Mouse (Mus musculus): ENCODE data around the gene 4931414P19Rik.

DNA sequence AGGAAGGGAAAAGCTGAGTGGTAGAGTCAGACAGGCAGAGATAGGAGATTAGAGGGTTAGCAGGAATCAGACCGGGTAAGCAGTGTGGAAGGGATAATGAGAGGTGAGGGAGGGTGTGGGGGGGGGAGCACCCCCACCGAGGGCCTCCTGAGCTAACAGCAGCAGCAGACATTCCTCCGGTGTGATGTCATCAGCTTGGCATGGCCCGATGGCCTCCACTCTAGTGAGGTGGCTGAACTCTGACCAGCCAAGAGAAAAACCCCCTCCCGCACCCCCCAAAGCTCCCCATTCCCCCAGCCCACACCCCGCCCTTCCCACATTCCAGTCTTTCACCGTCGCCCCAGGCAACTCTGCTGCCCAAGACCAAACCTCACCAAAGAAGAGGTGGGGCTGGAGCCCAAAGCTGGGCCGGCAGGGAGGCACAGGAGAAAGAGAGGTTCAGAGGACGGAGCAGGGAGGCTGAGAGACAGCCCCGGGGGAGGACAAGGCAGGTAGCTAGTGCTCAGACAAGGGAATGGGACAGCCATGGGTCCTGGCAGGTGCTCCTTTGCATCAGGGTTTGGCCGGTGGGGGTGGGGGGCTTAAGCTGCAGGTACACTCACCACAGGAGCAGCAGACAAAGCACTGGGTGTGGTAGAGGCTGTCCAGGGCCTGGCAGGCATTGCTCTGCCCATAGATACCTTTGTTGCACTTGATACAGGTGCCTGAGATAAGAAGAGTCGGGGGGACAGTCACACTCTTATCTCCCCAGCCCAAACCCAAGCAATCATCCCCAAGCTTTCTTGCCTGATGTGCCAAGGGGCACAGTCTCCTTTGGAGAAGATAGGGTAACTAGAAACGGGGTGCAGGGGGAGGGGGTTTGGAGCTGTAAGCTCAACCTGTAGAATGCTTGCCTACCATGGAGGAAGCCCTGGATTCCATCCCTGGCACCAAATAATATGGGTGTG lies 32.7 kb downstream of the 4931414P19Rik start:
- TF ChIP-seq CTCF (IDR thresholded peaks at IDR 0.05; ENCODE audit: low read depth) (no peak), EP300 (IDR thresholded peaks at IDR 0.05; ENCODE audit: low read depth) (no peak)
